Mouse (Mus musculus): ENCODE data around the gene Ap3d1. TPM values are rescaled to one million over a fixed set of nuclear protein-coding genes. Genes with fewer than 3 reads are reported as not detected.
A peak's percentile ranks its signal among the peaks of the same experiment; 100 is the strongest.

Gene Ap3d1
- polyA plus RNA-seq, 1 experiment, result 129 TPM

DNA sequence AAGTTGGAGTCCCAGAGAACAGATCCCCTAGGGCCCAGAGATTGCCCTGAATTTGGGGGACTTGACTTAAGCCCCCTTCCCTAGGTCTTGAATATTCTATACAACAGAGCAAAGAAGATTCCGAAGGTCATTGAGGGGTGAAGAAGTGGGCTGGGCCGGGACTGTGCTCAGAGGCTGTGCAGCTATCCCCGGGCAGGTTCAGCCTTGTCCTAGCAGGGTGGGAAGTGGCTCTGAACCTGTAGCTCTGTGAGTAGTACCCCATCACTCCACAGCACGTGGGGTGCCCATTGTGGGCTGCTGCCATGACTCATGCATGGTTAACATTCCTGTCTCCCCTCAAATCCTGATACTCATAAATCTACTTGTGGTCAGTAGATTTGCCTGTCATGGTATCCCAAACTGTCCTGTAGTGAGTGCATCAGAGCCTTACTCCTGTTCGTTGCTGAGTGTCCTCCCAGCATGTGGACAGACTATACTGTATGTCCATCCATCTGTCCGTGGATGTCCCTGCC lies 34.4 kb upstream of the Ap3d1 start:
- H3K4me1 ChIP-seq (ENCODE audit: control insufficient read depth, insufficient read depth, low read length), result peaks cover 39% of the 10 kb centered on the region
- no peak overlapping the region for H3K27ac ChIP-seq (ENCODE audit: insufficient read depth, low read depth, low read length)
- H3K4me3 ChIP-seq (ENCODE audit: insufficient read depth, low read length), result no peak overlapping the region
- TF ChIP-seq CTCF (IDR thresholded peaks at IDR 0.05; ENCODE audit: low read depth, low read length) (no peak), POLR2A (IDR thresholded peaks at IDR 0.05; ENCODE audit: borderline replicate concordance, low read depth, low read length) (no peak)

DNA sequence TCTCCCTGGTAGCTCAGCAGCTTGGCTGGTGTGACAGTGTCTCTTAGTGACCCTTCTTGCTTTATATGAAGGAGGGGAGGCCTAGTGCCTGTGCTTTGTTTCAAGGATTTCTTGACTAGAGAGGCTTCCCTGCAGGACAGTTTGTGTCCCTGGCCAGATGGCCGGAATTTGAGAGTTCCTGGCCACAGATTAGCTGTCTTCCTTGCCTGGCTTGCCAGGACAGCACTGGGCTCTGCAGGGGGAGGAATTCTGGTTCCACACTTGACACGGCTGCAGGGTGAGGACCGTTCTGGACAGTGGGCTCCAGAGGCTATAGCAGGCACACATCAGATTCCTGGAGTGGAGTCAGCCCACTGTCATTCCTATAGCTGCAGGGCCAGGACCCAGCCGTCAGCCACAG lies 33.7 kb upstream of the Ap3d1 start:
- no peak overlapping the region for H3K4me3 ChIP-seq (ENCODE audit: insufficient read depth, low read length)
- no peak overlapping the region for H3K27ac ChIP-seq (ENCODE audit: insufficient read depth, low read depth, low read length)
- H3K4me1 ChIP-seq (ENCODE audit: control insufficient read depth, insufficient read depth, low read length), result peaks cover 39% of the 10 kb centered on the region
- TF ChIP-seq CTCF (IDR thresholded peaks at IDR 0.05; ENCODE audit: low read depth, low read length) (no peak), POLR2A (IDR thresholded peaks at IDR 0.05; ENCODE audit: borderline replicate concordance, low read depth, low read length) (no peak)

- Histone ChIP-seq H3K4me3 (ENCODE audit: insufficient read depth, low read length) (no peak overlapping the region), H3K27ac (ENCODE audit: insufficient read depth, low read depth, low read length) (no peak overlapping the region), H3K4me1 (ENCODE audit: control insufficient read depth, insufficient read depth, low read length) (peaks cover 39% of the 10 kb centered on the region)
- no peak for TF ChIP-seq POLR2A (IDR thresholded peaks at IDR 0.05; ENCODE audit: borderline replicate concordance, low read depth, low read length)
- no peak for TF ChIP-seq CTCF (IDR thresholded peaks at IDR 0.05; ENCODE audit: low read depth, low read length)
Observed at GRCm38 (mm10) chr10:80774981-80775380, 32.9 kb upstream of the Ap3d1 start.

DNA sequence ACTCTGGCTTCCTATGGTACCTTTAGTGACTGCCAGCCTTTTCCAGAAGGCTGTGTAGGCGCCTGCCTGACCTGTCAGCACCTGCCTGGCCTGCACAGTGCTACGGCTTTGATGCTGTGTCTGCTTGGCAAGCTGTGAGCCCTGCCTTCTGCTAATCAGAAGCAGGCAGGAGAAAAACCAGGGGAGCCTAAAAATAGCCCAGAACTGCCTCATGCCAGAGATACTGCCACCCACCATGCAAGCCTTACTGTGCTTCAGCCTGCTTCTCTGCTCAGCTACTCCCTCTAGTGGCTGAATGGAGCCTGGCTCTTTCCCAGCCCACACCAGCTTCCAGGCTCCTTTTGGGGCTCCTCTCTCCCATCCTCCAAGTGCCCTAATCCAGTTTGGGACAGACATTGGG lies 32.5 kb upstream of the Ap3d1 start:
- Histone ChIP-seq H3K4me3 (ENCODE audit: insufficient read depth, low read length) (no peak overlapping the region), H3K4me1 (ENCODE audit: control insufficient read depth, insufficient read depth, low read length) (peaks cover 36% of the 10 kb centered on the region), H3K27ac (ENCODE audit: insufficient read depth, low read depth, low read length) (peak overlapping the region; percentile 50)
- TF ChIP-seq POLR2A (IDR thresholded peaks at IDR 0.05; ENCODE audit: borderline replicate concordance, low read depth, low read length) (no peak), CTCF (IDR thresholded peaks at IDR 0.05; ENCODE audit: low read depth, low read length) (peak; percentile 81)

GRCm38 (mm10) chr10:80773816-80774215 lies 31.8 kb upstream of the Ap3d1 start:
- TF ChIP-seq CTCF (IDR thresholded peaks at IDR 0.05; ENCODE audit: low read depth, low read length) (no peak), POLR2A (IDR thresholded peaks at IDR 0.05; ENCODE audit: borderline replicate concordance, low read depth, low read length) (no peak)
- Histone ChIP-seq H3K4me3 (ENCODE audit: insufficient read depth, low read length) (no peak overlapping the region), H3K4me1 (ENCODE audit: control insufficient read depth, insufficient read depth, low read length) (peaks cover 29% of the 10 kb centered on the region), H3K27ac (ENCODE audit: insufficient read depth, low read depth, low read length) (peak overlapping the region; percentile 50)

- Histone ChIP-seq H3K4me1 (ENCODE audit: control insufficient read depth, insufficient read depth, low read length) (peaks cover 21% of the 10 kb centered on the region), H3K27ac (ENCODE audit: insufficient read depth, low read depth, low read length) (no peak overlapping the region), H3K4me3 (ENCODE audit: insufficient read depth, low read length) (no peak overlapping the region)
- TF ChIP-seq POLR2A (IDR thresholded peaks at IDR 0.05; ENCODE audit: borderline replicate concordance, low read depth, low read length) (no peak), CTCF (IDR thresholded peaks at IDR 0.05; ENCODE audit: low read depth, low read length) (no peak)
Observed at GRCm38 (mm10) chr10:80768365-80768764, 26.3 kb upstream of the Ap3d1 start.

DNA sequence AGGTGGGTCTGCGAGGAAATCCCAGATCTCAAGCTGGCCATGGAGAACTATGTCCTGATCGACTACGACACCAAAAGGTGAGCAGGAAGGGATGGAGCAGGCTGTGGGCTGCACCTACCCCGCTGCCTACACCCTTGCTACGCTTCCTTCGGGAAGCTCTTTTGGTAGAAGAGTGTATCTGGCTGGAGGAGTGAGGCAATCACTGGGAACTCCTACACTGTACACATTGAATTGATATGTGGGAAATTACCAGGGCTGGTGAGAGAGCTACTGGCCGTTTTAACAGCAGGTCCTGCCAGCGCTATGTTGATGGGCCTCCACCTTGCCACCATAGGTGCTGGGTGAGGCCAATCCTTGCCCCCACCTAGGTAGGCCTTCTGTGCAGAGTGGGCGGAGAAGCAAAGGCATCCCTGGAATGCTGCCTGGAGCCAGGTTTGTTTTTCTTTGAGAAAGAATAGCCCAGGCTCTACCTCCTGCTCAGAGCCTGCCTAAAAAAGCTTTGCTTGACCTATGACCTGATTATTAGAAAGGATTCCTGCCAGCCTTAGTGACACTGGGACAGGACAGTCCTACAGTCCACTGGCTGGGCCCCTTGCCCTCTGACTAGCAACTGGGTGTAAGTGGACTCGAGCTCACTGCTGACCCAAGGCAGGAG lies 24.2 kb upstream of the Ap3d1 start:
- TF ChIP-seq CTCF (IDR thresholded peaks at IDR 0.05; ENCODE audit: low read depth, low read length) (no peak), POLR2A (IDR thresholded peaks at IDR 0.05; ENCODE audit: borderline replicate concordance, low read depth, low read length) (no peak)
- H3K27ac ChIP-seq (ENCODE audit: insufficient read depth, low read depth, low read length), result no peak overlapping the region
- peaks cover 29% of the 10 kb centered on the region for H3K4me1 ChIP-seq (ENCODE audit: control insufficient read depth, insufficient read depth, low read length)
- no peak overlapping the region for H3K4me3 ChIP-seq (ENCODE audit: insufficient read depth, low read length)

DNA sequence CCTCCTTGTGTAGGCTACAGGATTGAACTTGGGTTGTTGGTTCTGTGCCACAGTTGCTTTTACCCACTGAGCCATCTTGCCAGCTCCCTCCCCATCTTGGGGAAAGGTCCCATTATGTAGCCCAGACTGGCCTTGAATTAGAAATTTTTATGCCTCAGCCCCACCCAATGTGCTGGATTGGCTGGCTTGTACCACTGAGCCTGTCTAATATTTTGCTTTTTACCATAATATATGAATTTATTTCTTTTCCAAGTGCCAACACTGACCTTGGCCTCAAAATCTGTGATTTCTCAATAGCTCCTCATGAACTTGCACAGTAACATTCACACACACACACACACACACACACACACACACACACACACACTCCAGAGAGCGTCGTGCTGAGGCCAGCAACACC lies 23.7 kb upstream of the Ap3d1 start:
- no peak overlapping the region for H3K4me3 ChIP-seq (ENCODE audit: insufficient read depth, low read length)
- TF ChIP-seq POLR2A (IDR thresholded peaks at IDR 0.05; ENCODE audit: borderline replicate concordance, low read depth, low read length) (no peak), CTCF (IDR thresholded peaks at IDR 0.05; ENCODE audit: low read depth, low read length) (no peak)
- H3K27ac ChIP-seq (ENCODE audit: insufficient read depth, low read depth, low read length), result no peak overlapping the region
- peaks cover 33% of the 10 kb centered on the region for H3K4me1 ChIP-seq (ENCODE audit: control insufficient read depth, insufficient read depth, low read length)

- no peak for TF ChIP-seq CTCF (IDR thresholded peaks at IDR 0.05; ENCODE audit: low read depth, low read length)
- H3K27ac ChIP-seq (ENCODE audit: insufficient read depth, low read depth, low read length), result no peak overlapping the region
- peaks cover 50% of the 10 kb centered on the region for H3K4me1 ChIP-seq (ENCODE audit: control insufficient read depth, insufficient read depth, low read length)
Observed at GRCm38 (mm10) chr10:80763502-80763901, 21.4 kb upstream of the Ap3d1 start.

GRCm38 (mm10) chr10:80761821-80762220 lies 19.8 kb upstream of the Ap3d1 start:
- no peak overlapping the region for H3K4me3 ChIP-seq (ENCODE audit: insufficient read depth, low read length)
- no peak overlapping the region for H3K27ac ChIP-seq (ENCODE audit: insufficient read depth, low read depth, low read length)
- H3K4me1 ChIP-seq (ENCODE audit: control insufficient read depth, insufficient read depth, low read length), result peaks cover 66% of the 10 kb centered on the region
- TF ChIP-seq POLR2A (IDR thresholded peaks at IDR 0.05; ENCODE audit: borderline replicate concordance, low read depth, low read length), result no peak
- no peak for TF ChIP-seq CTCF (IDR thresholded peaks at IDR 0.05; ENCODE audit: low read depth, low read length)

More at GRCm38 (mm10) chr10:80763502-80763901, 21.4 kb upstream of the Ap3d1 start:
- H3K4me3 ChIP-seq (ENCODE audit: insufficient read depth, low read length), result no peak overlapping the region

All from bone marrow macrophage, adult 2 months (primary cell).